Mouse (Mus musculus) liver, embryonic 11.5 days (tissue): ENCODE measurements at regions not wholly inside any gene's neighbourhood (a gene's known extent, or its start where the extent isn't known, plus 50 kb on each side); places are given as distances from the start of the nearest gene placed in this dataset.

Experiments
- ATAC-seq: fragments of 200-750 bp; cut with Nextera tagmentation; replicated peaks from 2 replicates; pipeline ENCODE4 v1.8.0; 2017; ENCODE audit warnings: moderate number of reproducible peaks, mild to moderate bottlenecking, moderate TSS enrichment, moderate library complexity; ENCODE audit not compliant: low FRiP score
- DNase-seq: peaks from one replicate; pipeline ENCODE4 v3.0.0-alpha.2; 2017; ENCODE audit warnings: low spot score
- H3K27ac ChIP-seq: fragments of 300-500 bp; sonication (generic); 2 replicates; pipeline ENCODE4 v1.5.1; 2014; ENCODE audit warnings: mild to moderate bottlenecking, low read depth, low read length, control low read depth
- H3K27me3 ChIP-seq: fragments of 300-500 bp; sonication (generic); replicated peaks from 2 replicates; pipeline ENCODE4 v1.6.1; 2014; ENCODE audit warnings: low read length, mixed read lengths; ENCODE audit not compliant: control insufficient read depth, insufficient read depth
- H3K36me3 ChIP-seq: fragments of 300-500 bp; sonication (generic); 2 replicates; pipeline ENCODE4 v1.6.1; 2014; ENCODE audit warnings: mild to moderate bottlenecking, low read length, moderate library complexity, mixed read lengths; ENCODE audit not compliant: control insufficient read depth, insufficient read depth
- H3K4me1 ChIP-seq: fragments of 300-500 bp; sonication (generic); replicated peaks from 2 replicates; pipeline ENCODE4 v1.6.1; 2014; ENCODE audit warnings: low read length, mixed read lengths; ENCODE audit not compliant: control insufficient read depth, insufficient read depth
- H3K4me2 ChIP-seq: fragments of 300-500 bp; sonication (generic); 2 replicates; pipeline ENCODE4 v1.6.1; 2014; ENCODE audit warnings: mild to moderate bottlenecking, control low read depth, moderate library complexity
- H3K4me3 ChIP-seq: fragments of 300-500 bp; sonication (generic); 2 replicates; pipeline ENCODE4 v1.5.1; 2014; ENCODE audit warnings: low read depth, low read length, control low read depth
- H3K9ac ChIP-seq: fragments of 300-500 bp; sonication (generic); 2 replicates; pipeline ENCODE4 v1.6.1; 2014; ENCODE audit warnings: low read depth, low read length, control low read depth
- H3K9me3 ChIP-seq: fragments of 300-500 bp; sonication (generic); 2 replicates; pipeline ENCODE4 v1.6.1; 2016; ENCODE audit warnings: low read length, inconsistent platforms, mixed read lengths; ENCODE audit not compliant: control insufficient read depth
- WGBS: fragments of 180-500 bp; shearing (Covaris S2); extraction: QIAGEN DNeasy Blood & Tissue Kit; methylation state at CpG from one replicate; pipeline ENCODE4 v1.1.7; 2014; 5-methylcytosine and 5-hydroxymethylcytosine counted together

DNA sequence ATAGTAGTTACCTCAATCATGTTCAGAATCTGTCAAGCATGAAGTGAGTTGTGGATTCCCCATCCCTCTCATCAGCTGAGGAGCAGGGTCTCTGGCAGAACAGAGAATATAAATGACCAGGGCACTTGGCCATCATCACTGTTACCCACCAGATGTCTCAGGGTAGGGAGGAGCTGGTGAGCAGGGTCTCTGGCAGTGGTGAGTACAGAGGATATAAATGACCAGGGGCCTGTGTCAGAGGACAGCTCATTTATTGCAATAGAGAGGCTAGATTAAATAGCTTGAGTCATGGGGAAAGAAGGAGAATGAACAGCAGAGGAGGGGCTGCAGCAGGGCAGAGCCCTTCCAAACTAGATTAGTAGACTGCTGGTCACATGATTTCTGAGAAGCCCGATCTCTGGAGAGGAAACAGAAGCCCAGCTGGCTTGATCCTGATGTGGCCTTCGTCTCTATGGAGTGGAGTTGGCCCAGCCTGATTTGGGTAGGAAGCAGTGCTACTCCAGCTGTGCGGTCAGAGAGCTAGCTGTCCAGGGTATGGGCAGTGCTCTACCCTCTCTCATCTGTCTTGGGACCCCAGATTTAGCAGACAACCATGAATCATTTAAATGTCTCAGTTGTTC, 766.3 kb downstream of the Dach1 start:
- WGBS: 52% methylated on average over 3 of the region's 3 CpGs
- H3K27ac ChIP-seq: no peak overlapping the region
- no peaks in the 10 kb centered on the region for H3K4me1 ChIP-seq
- ATAC-seq (peak; percentile 47; the same call in 1 of the 2 replicates), DNase-seq (no peak)
- no peak overlapping the region for H3K4me2 ChIP-seq
- H3K36me3 ChIP-seq: no peaks in the 10 kb centered on the region
- no peak overlapping the region for H3K4me3 ChIP-seq
- H3K9ac ChIP-seq: no peak overlapping the region
- H3K9me3 ChIP-seq: no peaks in the 10 kb centered on the region
- no peaks in the 10 kb centered on the region for H3K27me3 ChIP-seq

DNA sequence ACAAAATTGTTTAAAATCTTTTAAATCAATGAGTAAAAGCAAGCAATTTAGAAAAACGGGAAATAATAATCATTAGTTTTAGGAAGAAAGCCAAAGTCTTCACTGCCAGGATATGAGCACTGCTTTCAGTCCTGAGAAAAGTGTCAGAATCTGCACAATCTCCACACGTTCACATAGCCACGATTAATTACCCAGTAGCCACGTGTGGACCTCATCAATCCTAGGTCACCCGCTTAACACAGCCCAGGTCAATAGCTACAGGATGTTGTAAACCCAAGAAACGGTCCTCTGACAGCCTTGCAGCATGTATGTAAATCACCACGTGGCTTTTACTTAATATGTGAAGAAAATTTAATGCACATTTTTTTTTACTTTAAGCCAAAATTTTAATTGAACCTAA, 773.2 kb downstream of the Dach1 start:
- Histone ChIP-seq H3K27ac (no peak overlapping the region), H3K9me3 (no peaks in the 10 kb centered on the region), H3K36me3 (no peaks in the 10 kb centered on the region), H3K9ac (no peak overlapping the region), H3K27me3 (no peaks in the 10 kb centered on the region), H3K4me1 (no peaks in the 10 kb centered on the region), H3K4me2 (no peak overlapping the region), H3K4me3 (no peak overlapping the region)
- DNase-seq (no peak), ATAC-seq (no peak)
- WGBS: 58% methylated on average over 7 of the region's 7 CpGs

DNA sequence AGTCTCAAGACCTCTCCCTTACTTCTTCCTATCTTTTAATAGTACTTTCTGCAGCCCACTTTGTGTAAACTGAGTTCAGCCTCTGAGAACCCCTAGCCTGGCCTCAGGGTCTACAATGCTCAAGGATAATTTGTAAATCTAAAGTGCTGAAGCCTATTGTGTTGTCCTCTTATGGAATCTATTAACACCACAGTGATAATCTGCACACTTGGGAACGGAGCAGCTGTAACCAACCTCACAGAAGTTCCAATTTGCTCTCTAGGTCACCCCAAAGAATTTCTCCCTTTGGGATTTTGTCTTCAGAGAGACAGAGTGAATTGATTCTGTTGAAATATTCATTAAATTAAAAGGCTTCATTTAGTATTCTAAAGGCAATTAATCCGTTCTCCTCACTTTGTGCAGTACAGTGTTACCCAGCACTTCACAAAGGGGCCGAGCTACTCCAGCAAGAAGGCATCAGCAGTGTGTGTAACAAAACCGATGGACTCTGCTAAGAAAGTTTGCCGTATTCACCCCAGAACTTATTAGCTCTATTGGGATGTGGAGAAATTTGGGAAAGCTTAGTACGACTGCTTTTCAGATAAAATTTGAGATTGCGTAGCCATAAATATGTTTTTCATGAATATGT, 773.7 kb downstream of the Dach1 start:
- no peaks in the 10 kb centered on the region for H3K9me3 ChIP-seq
- DNase-seq: no peak
- no peaks in the 10 kb centered on the region for H3K27me3 ChIP-seq
- H3K36me3 ChIP-seq: no peaks in the 10 kb centered on the region
- H3K4me2 ChIP-seq: no peak overlapping the region
- ATAC-seq: no peak
- no peak overlapping the region for H3K4me3 ChIP-seq
- 89% methylated on average over 7 of the region's 7 CpGs for WGBS
- no peak overlapping the region for H3K9ac ChIP-seq
- H3K27ac ChIP-seq: no peak overlapping the region
- H3K4me1 ChIP-seq: no peaks in the 10 kb centered on the region

DNA sequence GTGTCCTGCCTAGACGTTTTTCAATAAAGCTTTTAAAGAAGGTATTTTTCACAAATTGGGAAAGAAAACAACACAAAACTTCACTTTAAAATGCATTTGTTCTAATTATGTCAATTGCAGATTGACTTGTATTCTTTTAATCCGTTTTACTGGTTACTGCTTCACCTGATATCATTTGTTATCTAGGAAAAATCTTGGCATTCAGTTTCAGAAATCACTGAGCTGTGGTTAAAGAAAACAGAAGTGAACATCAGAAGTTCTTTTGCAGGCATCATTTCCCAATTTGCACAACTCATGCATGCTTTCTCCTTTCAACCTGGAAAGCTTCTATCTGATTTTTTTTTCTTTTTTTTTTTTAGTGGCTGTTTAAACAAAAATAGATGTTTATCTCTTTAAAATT, 780.6 kb downstream of the Dach1 start:
- DNase-seq: no peak
- Histone ChIP-seq H3K4me2 (no peak overlapping the region), H3K4me1 (no peaks in the 10 kb centered on the region), H3K36me3 (no peaks in the 10 kb centered on the region), H3K27ac (no peak overlapping the region), H3K9me3 (no peaks in the 10 kb centered on the region), H3K9ac (no peak overlapping the region), H3K4me3 (no peak overlapping the region), H3K27me3 (no peaks in the 10 kb centered on the region)
- ATAC-seq: no peak
- WGBS: 57% methylated on average over 2 of the region's 2 CpGs

DNA sequence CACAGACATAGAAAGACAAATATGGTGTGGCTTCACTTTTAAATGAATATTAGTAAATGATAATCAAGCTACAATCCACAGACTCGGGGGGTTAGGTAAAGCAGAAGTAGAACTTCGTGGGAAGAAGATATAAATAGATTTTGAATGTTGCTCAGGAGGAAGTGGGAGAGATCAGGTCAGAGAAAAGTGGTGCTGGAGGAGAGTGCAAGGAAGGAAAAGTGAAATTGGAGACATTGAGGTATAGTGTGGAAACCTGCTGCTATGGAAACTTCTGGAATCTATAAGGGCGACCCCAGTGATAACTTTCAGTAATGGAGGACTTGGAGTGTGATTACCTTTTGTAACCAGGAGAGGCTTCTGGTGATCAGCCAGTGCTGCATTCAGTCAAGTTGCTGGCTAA, 789.4 kb downstream of the Dach1 start:
- Histone ChIP-seq H3K9ac (no peak overlapping the region), H3K9me3 (no peaks in the 10 kb centered on the region), H3K4me1 (no peaks in the 10 kb centered on the region), H3K4me2 (no peak overlapping the region), H3K4me3 (no peak overlapping the region), H3K36me3 (no peaks in the 10 kb centered on the region), H3K27ac (no peak overlapping the region), H3K27me3 (no peaks in the 10 kb centered on the region)
- ATAC-seq (no peak), DNase-seq (no peak)
- WGBS: 48% methylated on average over 3 of the region's 3 CpGs

DNA sequence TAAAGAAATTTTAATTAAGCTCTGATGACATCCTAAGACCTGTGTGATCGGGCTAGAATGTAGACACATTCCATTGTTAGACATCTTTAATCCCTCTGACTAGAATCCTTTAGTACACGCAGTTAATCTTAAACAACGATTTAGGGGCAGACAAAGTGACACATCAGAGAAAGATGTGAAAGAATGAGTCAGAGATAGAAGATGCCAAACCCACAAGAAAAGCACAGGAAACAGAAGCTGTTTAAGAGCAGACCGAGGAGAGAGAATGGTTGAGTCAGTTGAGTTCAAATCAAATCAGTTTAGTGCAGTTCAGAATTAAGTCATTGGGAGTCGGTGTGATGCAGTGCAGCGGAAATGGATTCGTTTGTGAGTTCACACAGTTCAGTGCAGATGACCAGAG, 812.6 kb downstream of the Dach1 start:
- Histone ChIP-seq H3K4me1 (no peaks in the 10 kb centered on the region), H3K4me3 (no peak overlapping the region), H3K27me3 (no peaks in the 10 kb centered on the region), H3K9ac (no peak overlapping the region), H3K27ac (no peak overlapping the region), H3K9me3 (no peaks in the 10 kb centered on the region), H3K36me3 (no peaks in the 10 kb centered on the region), H3K4me2 (no peak overlapping the region)
- DNase-seq (no peak), ATAC-seq (no peak)
- WGBS: 82% methylated on average over 7 of the region's 7 CpGs

DNA sequence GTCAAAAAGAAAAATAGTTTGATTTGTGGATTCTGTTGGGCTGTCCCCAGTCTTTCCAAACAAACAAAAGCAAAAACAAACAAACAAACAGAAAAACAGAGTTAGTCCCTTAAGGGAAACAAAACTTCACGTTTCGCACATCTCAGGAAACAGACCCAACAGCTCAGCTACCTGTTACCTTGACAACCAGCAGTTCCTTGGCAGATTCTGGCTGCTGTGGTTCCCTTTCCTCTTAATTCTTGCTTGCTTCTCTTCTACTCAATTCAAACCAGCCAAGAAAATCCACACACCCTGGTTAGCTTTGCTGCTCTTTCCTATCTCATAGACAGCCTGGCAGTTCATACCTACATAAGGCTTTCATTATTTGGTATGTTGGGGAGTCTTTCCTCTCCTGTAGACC, 821.6 kb downstream of the Dach1 start:
- Histone ChIP-seq H3K4me2 (no peak overlapping the region), H3K27me3 (no peaks in the 10 kb centered on the region), H3K9me3 (no peaks in the 10 kb centered on the region), H3K36me3 (no peaks in the 10 kb centered on the region), H3K27ac (no peak overlapping the region), H3K4me1 (no peaks in the 10 kb centered on the region), H3K4me3 (no peak overlapping the region), H3K9ac (no peak overlapping the region)
- DNase-seq (no peak), ATAC-seq (no peak)
- WGBS: 61% methylated on average over 2 of the region's 2 CpGs

DNA sequence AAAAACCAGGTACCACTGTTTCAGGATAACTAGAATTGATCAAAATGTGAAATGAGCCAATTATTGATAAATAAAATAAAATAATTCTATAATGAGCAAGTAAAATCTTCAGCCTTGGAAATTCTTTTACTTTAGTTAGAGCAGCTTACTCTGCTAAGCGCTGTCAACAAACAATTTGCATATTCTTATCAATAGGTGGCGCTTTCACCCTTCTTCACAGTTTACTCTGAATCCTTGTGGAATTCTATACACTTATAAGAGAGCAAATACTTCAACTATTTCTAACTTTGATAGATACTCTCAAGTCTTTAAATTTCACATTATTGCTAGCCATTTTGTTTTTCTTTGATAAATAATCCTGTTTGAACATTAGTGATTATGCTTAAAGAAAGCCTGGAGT, 812.5 kb upstream of the Klhl1 start:
- Histone ChIP-seq H3K27ac (no peak overlapping the region), H3K9me3 (no peaks in the 10 kb centered on the region), H3K27me3 (no peaks in the 10 kb centered on the region), H3K4me3 (no peak overlapping the region), H3K9ac (no peak overlapping the region), H3K36me3 (no peaks in the 10 kb centered on the region), H3K4me1 (no peaks in the 10 kb centered on the region), H3K4me2 (no peak overlapping the region)
- DNase-seq: no peak
- 9% methylated on average over 2 of the region's 2 CpGs for WGBS
- ATAC-seq: no peak

DNA sequence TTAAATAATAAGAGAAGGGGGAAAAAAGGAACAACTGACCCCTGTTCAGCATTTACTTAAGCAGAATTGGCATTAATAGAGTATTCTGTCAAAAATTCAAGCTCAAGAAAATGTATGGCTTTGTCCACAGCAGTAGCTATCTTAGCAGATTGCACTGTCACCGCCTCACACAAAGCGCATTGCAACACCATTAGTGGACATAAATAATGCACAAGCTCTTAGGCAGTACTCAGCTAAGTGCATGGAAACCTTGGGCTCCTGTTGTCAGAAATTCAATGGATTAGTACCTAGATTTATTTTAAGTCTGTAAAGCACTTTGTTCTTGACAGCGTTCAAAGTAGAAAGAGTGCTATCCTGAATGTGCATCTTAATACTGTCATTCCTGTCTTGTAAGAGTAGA, 811.1 kb upstream of the Klhl1 start:
- Histone ChIP-seq H3K27me3 (no peaks in the 10 kb centered on the region), H3K36me3 (no peaks in the 10 kb centered on the region), H3K9ac (no peak overlapping the region), H3K4me2 (no peak overlapping the region), H3K9me3 (no peaks in the 10 kb centered on the region), H3K4me3 (no peak overlapping the region), H3K27ac (no peak overlapping the region), H3K4me1 (no peaks in the 10 kb centered on the region)
- ATAC-seq: no peak
- no peak for DNase-seq
- 76% methylated on average over 3 of the region's 3 CpGs for WGBS
